Mouse (Mus musculus): ENCODE measurements around the gene Prrc2a. TPM values are rescaled to one million over a fixed set of nuclear protein-coding genes. Genes with fewer than 3 reads are reported as not detected.

The Prrc2a gene
- polyA plus RNA-seq, 1 experiment from 2014 or later = 155 TPM

- Histone ChIP-seq H3K9ac (replicated peaks) (no peak overlapping the region), H3K36me3 (no peaks in the 10 kb centered on the region), H3K9me3 (replicated peaks) (no peaks in the 10 kb centered on the region), H3K4me2 (no peak overlapping the region), H3K4me3 (replicated peaks) (no peak overlapping the region), H3K27me3 (replicated peaks) (no peaks in the 10 kb centered on the region), H3K4me1 (peaks cover 14% of the 10 kb centered on the region), H3K27ac (replicated peaks) (peak overlapping the region; percentile 23; the same call in 1 of the 2 replicates)
- 20% methylated on average over 4 of the region's 4 CpGs for WGBS
- no peak for ATAC-seq (ENCODE audit: low FRiP score)
Measured at GRCm38 (mm10) chr17:35168541-35169207, 4.0 kb upstream of the Prrc2a start.

- no peak for ATAC-seq (ENCODE audit: low FRiP score)
- Histone ChIP-seq H3K9me3 (replicated peaks) (no peaks in the 10 kb centered on the region), H3K27me3 (replicated peaks) (no peaks in the 10 kb centered on the region), H3K4me3 (replicated peaks) (no peak overlapping the region), H3K4me1 (peaks cover 23% of the 10 kb centered on the region), H3K4me2 (no peak overlapping the region), H3K27ac (replicated peaks) (no peak overlapping the region), H3K36me3 (no peaks in the 10 kb centered on the region), H3K9ac (replicated peaks) (no peak overlapping the region)
- WGBS = 88% methylated on average over 7 of the region's 7 CpGs
Measured at GRCm38 (mm10) chr17:35167794-35168193, 3.1 kb upstream of the Prrc2a start.

- Histone ChIP-seq H3K36me3 (peaks cover 7% of the 10 kb centered on the region), H3K27me3 (replicated peaks) (no peaks in the 10 kb centered on the region), H3K4me1 (peaks cover 36% of the 10 kb centered on the region), H3K4me3 (replicated peaks) (peak overlapping the region; percentile 99), H3K9me3 (replicated peaks) (no peaks in the 10 kb centered on the region), H3K9ac (replicated peaks) (peak overlapping the region; percentile 36), H3K4me2 (peak overlapping the region; percentile 66), H3K27ac (replicated peaks) (peak overlapping the region; percentile 93)
- WGBS = 33% methylated on average over 8 of the region's 8 CpGs
- ATAC-seq (ENCODE audit: low FRiP score) = no peak
Measured at GRCm38 (mm10) chr17:35166352-35167035, 1.8 kb upstream of the Prrc2a start.

GRCm38 (mm10) chr17:35165451-35166155 lies 906 bp upstream of the Prrc2a start:
- Histone ChIP-seq H3K4me3 (replicated peaks) (peak overlapping the region; percentile 99), H3K27me3 (replicated peaks) (no peaks in the 10 kb centered on the region), H3K4me2 (peak overlapping the region; percentile 66), H3K4me1 (peaks cover 42% of the 10 kb centered on the region), H3K9ac (replicated peaks) (peak overlapping the region; percentile 36), H3K9me3 (replicated peaks) (no peaks in the 10 kb centered on the region), H3K27ac (replicated peaks) (peak overlapping the region; percentile 93), H3K36me3 (peaks cover 16% of the 10 kb centered on the region)
- no peak for ATAC-seq (ENCODE audit: low FRiP score)
- WGBS = 21% methylated on average over 12 of the region's 12 CpGs

GRCm38 (mm10) chr17:35164218-35164567 lies 504 bp downstream of the Prrc2a start:
- WGBS = 0% methylated on average over 24 of the region's 28 CpGs
- ATAC-seq (ENCODE audit: low FRiP score) = no peak
- no peaks in the 10 kb centered on the region for H3K27me3 ChIP-seq (replicated peaks)
- peaks cover 42% of the 10 kb centered on the region for H3K4me1 ChIP-seq
- peak overlapping the region; percentile 99 for H3K4me3 ChIP-seq (replicated peaks)
- H3K36me3 ChIP-seq = peaks cover 30% of the 10 kb centered on the region
- H3K9me3 ChIP-seq (replicated peaks) = no peaks in the 10 kb centered on the region
- H3K27ac ChIP-seq (replicated peaks) = peak overlapping the region; percentile 93
- peak overlapping the region; percentile 100 for H3K9ac ChIP-seq (replicated peaks)
- H3K4me2 ChIP-seq = peak overlapping the region; percentile 95

GRCm38 (mm10) chr17:35163326-35164081 lies 1.2 kb downstream of the Prrc2a start:
- WGBS = 9% methylated on average over 8 of the region's 8 CpGs
- Histone ChIP-seq H3K4me1 (peaks cover 42% of the 10 kb centered on the region), H3K27ac (replicated peaks) (peak overlapping the region; percentile 93), H3K9me3 (replicated peaks) (no peaks in the 10 kb centered on the region), H3K9ac (replicated peaks) (peak overlapping the region; percentile 100), H3K4me3 (replicated peaks) (peak overlapping the region; percentile 99), H3K4me2 (peak overlapping the region; percentile 95), H3K36me3 (peaks cover 37% of the 10 kb centered on the region), H3K27me3 (replicated peaks) (no peaks in the 10 kb centered on the region)
- ATAC-seq (ENCODE audit: low FRiP score) = no peak

- peak overlapping the region; percentile 95 for H3K4me2 ChIP-seq
- WGBS = 43% methylated on average over 12 of the region's 12 CpGs
- no peak for ATAC-seq (ENCODE audit: low FRiP score)
- H3K27me3 ChIP-seq (replicated peaks) = no peaks in the 10 kb centered on the region
- no peak overlapping the region for H3K27ac ChIP-seq (replicated peaks)
- no peaks in the 10 kb centered on the region for H3K9me3 ChIP-seq (replicated peaks)
- peak overlapping the region; percentile 100 for H3K9ac ChIP-seq (replicated peaks)
- H3K4me3 ChIP-seq (replicated peaks) = peak overlapping the region; percentile 99
- peaks cover 42% of the 10 kb centered on the region for H3K4me1 ChIP-seq
- H3K36me3 ChIP-seq = peaks cover 44% of the 10 kb centered on the region
Measured at GRCm38 (mm10) chr17:35162730-35163129, 2.0 kb downstream of the Prrc2a start.

GRCm38 (mm10) chr17:35162121-35162520 lies 2.6 kb downstream of the Prrc2a start:
- ATAC-seq (ENCODE audit: low FRiP score) = no peak

GRCm38 (mm10) chr17:35161421-35161820 lies 3.3 kb downstream of the Prrc2a start:
- ATAC-seq (ENCODE audit: low FRiP score) = no peak
- Histone ChIP-seq H3K9ac (replicated peaks) (no peak overlapping the region), H3K36me3 (peaks cover 58% of the 10 kb centered on the region), H3K4me3 (replicated peaks) (0 out of 2 replicates have a peak overlapping the region, but pooled peaks have one; percentile 99), H3K9me3 (replicated peaks) (no peaks in the 10 kb centered on the region), H3K4me2 (peak overlapping the region; percentile 95; the same call in 1 of the 2 replicates), H3K27me3 (replicated peaks) (no peaks in the 10 kb centered on the region), H3K4me1 (peaks cover 36% of the 10 kb centered on the region), H3K27ac (replicated peaks) (no peak overlapping the region)
- 79% methylated on average over 11 of the region's 11 CpGs for WGBS

More at GRCm38 (mm10) chr17:35162121-35162520, 2.6 kb downstream of the Prrc2a start:
- H3K9me3 ChIP-seq (replicated peaks) = no peaks in the 10 kb centered on the region
- peaks cover 51% of the 10 kb centered on the region for H3K36me3 ChIP-seq
- 81% methylated on average over 14 of the region's 14 CpGs for WGBS
- no peak overlapping the region for H3K27ac ChIP-seq (replicated peaks)
- H3K9ac ChIP-seq (replicated peaks) = peak overlapping the region; percentile 100; the same call in 1 of the 2 replicates
- peak overlapping the region; percentile 99 for H3K4me3 ChIP-seq (replicated peaks)
- H3K27me3 ChIP-seq (replicated peaks) = no peaks in the 10 kb centered on the region
- peaks cover 42% of the 10 kb centered on the region for H3K4me1 ChIP-seq
- peak overlapping the region; percentile 95 for H3K4me2 ChIP-seq

- Histone ChIP-seq H3K27me3 (replicated peaks) (no peaks in the 10 kb centered on the region), H3K27ac (replicated peaks) (no peak overlapping the region), H3K36me3 (peaks cover 75% of the 10 kb centered on the region), H3K4me3 (replicated peaks) (no peak overlapping the region), H3K4me1 (peaks cover 28% of the 10 kb centered on the region), H3K9me3 (replicated peaks) (no peaks in the 10 kb centered on the region), H3K4me2 (no peak overlapping the region), H3K9ac (replicated peaks) (no peak overlapping the region)
- WGBS = 86% methylated on average over 7 of the region's 7 CpGs
- no peak for ATAC-seq (ENCODE audit: low FRiP score)
Measured at GRCm38 (mm10) chr17:35159638-35160037, 5.1 kb downstream of the Prrc2a start.

All from neural tube, embryonic 15.5 days (tissue).